Mouse (Mus musculus): ENCODE measurements around the gene Rheb.
"Not testable (repeated sequence)": the region's sequence is repeated elsewhere in the genome, so short reads cannot be mapped to it uniquely, and the experiment has no call there.

Rheb gene

GRCm38 (mm10) chr5:24841662-24842273, 656 bp downstream of the Rheb start:
- no peak for DNase-seq (ENCODE audit: low read depth)

- DNase-seq (ENCODE audit: low read depth) = no peak
Observed at GRCm38 (mm10) chr5:24840975-24841431, 1.4 kb downstream of the Rheb start.

GRCm38 (mm10) chr5:24834491-24834890, 7.9 kb downstream of the Rheb start:
- DNase-seq (ENCODE audit: low read depth) = no peak

GRCm38 (mm10) chr5:24831912-24832311, 10.5 kb downstream of the Rheb start:
- DNase-seq (ENCODE audit: low read depth) = no peak

GRCm38 (mm10) chr5:24828446-24828845, 14.0 kb downstream of the Rheb start:
- no peak for DNase-seq (ENCODE audit: low read depth)

GRCm38 (mm10) chr5:24827173-24827572, 15.3 kb downstream of the Rheb start:
- no peak for DNase-seq (ENCODE audit: low read depth)

GRCm38 (mm10) chr5:24826056-24826770, 16.2 kb downstream of the Rheb start:
- no peak for DNase-seq (ENCODE audit: low read depth)

GRCm38 (mm10) chr5:24825365-24826055, 16.9 kb downstream of the Rheb start:
- no peak for DNase-seq (ENCODE audit: low read depth)

GRCm38 (mm10) chr5:24823864-24824405, 18.5 kb downstream of the Rheb start:
- no peak for DNase-seq (ENCODE audit: low read depth)

GRCm38 (mm10) chr5:24822781-24823180, 19.6 kb downstream of the Rheb start:
- no peak for DNase-seq (ENCODE audit: low read depth)

GRCm38 (mm10) chr5:24822231-24822630, 20.2 kb downstream of the Rheb start:
- DNase-seq (ENCODE audit: low read depth) = not testable (repeated sequence)

GRCm38 (mm10) chr5:24821403-24821841, 21.0 kb downstream of the Rheb start:
- DNase-seq (ENCODE audit: low read depth) = no peak

GRCm38 (mm10) chr5:24820627-24821026, 21.8 kb downstream of the Rheb start:
- DNase-seq (ENCODE audit: low read depth) = no peak

- DNase-seq (ENCODE audit: low read depth) = no peak
Observed at GRCm38 (mm10) chr5:24817191-24817590, 25.2 kb downstream of the Rheb start.

- no peak for DNase-seq (ENCODE audit: low read depth)
Observed at GRCm38 (mm10) chr5:24813946-24814345, 28.5 kb downstream of the Rheb start.

GRCm38 (mm10) chr5:24813005-24813404, 29.4 kb downstream of the Rheb start:
- no peak for DNase-seq (ENCODE audit: low read depth)

- DNase-seq (ENCODE audit: low read depth) = no peak
Observed at GRCm38 (mm10) chr5:24805222-24805621, 37.2 kb downstream of the Rheb start.

GRCm38 (mm10) chr5:24804661-24805060, 37.8 kb downstream of the Rheb start:
- no peak for DNase-seq (ENCODE audit: low read depth)

GRCm38 (mm10) chr5:24801841-24802624, 40.4 kb downstream of the Rheb start:
- no peak for DNase-seq (ENCODE audit: low read depth)

- no peak for DNase-seq (ENCODE audit: low read depth)
Observed at GRCm38 (mm10) chr5:24800416-24800815, 42.0 kb downstream of the Rheb start.

GRCm38 (mm10) chr5:24798639-24799038, 43.8 kb downstream of the Rheb start:
- no peak for DNase-seq (ENCODE audit: low read depth)

GRCm38 (mm10) chr5:24797858-24798257, 44.6 kb downstream of the Rheb start:
- DNase-seq (ENCODE audit: low read depth) = no peak

Measured in c-Kit-positive CD71-negative TER-119-negative erythroid progenitor cells, embryonic 14.5 days (primary cell).